Mouse (Mus musculus) kidney, postnatal 0 days (tissue): ENCODE measurements around the gene Arpc5l. TPM values are rescaled to one million over a fixed set of nuclear protein-coding genes. Genes with fewer than 3 reads are reported as not detected.

Experiments used
- ATAC-seq: fragments of 200-750 bp; cut with Nextera tagmentation; replicated peaks from 2 replicates; pipeline ENCODE4 v1.8.0; 2017; ENCODE audit warnings: low read depth, moderate number of reproducible peaks, moderate TSS enrichment, moderate library complexity; ENCODE audit not compliant: low FRiP score
- DNase-seq: peaks from one replicate; pipeline ENCODE4 v3.0.0-alpha.2; 2016; ENCODE audit warnings: low spot score
- H3K27ac ChIP-seq: fragments of 300-500 bp; sonication (generic); 2 replicates; pipeline ENCODE4 v1.5.1; 2014; ENCODE audit warnings: mild to moderate bottlenecking
- H3K27me3 ChIP-seq: fragments of 300-500 bp; sonication (generic); 2 replicates; pipeline ENCODE4 v1.6.1; 2014; ENCODE audit warnings: low read length, mixed read lengths; ENCODE audit not compliant: insufficient read depth
- H3K36me3 ChIP-seq: fragments of 300-500 bp; sonication (generic); 2 replicates; pipeline ENCODE4 v1.6.1; 2014; ENCODE audit warnings: low read length, mixed read lengths; ENCODE audit not compliant: insufficient read depth
- H3K4me1 ChIP-seq: fragments of 300-500 bp; sonication (generic); replicated peaks from 2 replicates; pipeline ENCODE4 v1.6.1; 2014; ENCODE audit warnings: antibody characterized with exemption, low read length, mixed read lengths; ENCODE audit not compliant: insufficient read depth
- H3K4me2 ChIP-seq: fragments of 300-500 bp; sonication (generic); 2 replicates; pipeline ENCODE4 v1.6.1; 2014; ENCODE audit warnings: mild to moderate bottlenecking, low read length, moderate library complexity, mixed read lengths
- H3K4me3 ChIP-seq: fragments of 300-500 bp; sonication (generic); replicated peaks from 2 replicates; pipeline ENCODE4 v1.5.1; 2014; ENCODE audit warnings: low read depth, low read length
- H3K9ac ChIP-seq: fragments of 300-500 bp; sonication (generic); 2 replicates; pipeline ENCODE4 v1.6.1; 2014; ENCODE audit warnings: low read depth, low read length
- H3K9me3 ChIP-seq: fragments of 300-500 bp; sonication (generic); replicated peaks from 2 replicates; pipeline ENCODE4 v1.6.1; 2016; ENCODE audit warnings: low read length, inconsistent platforms, mixed read lengths
- CTCF ChIP-seq: IDR thresholded peaks from 2 replicates; pipeline ENCODE4 v1.5.1; 2016; ENCODE audit warnings: antibody characterized with exemption, low read depth, mild to moderate bottlenecking, moderate library complexity
- WGBS: fragments of 180-500 bp; shearing (Covaris S2); extraction: QIAGEN DNeasy Blood & Tissue Kit; methylation state at CpG from one replicate; pipeline ENCODE4 v1.1.7; 2014; 5-methylcytosine and 5-hydroxymethylcytosine counted together
- polyA plus RNA-seq: library from polyadenylated mRNA; unstranded; fragments of >200 nt; fragmentation: Nextera tagmentation; extraction: Ambion mirVana; gene quantifications from 2 replicates; pipeline ENCODE4 v1.2.1, GENCODE M21; 2015

The Arpc5l gene
- polyA plus RNA-seq, 1 experiment from 2014 or later = 133 TPM

DNA sequence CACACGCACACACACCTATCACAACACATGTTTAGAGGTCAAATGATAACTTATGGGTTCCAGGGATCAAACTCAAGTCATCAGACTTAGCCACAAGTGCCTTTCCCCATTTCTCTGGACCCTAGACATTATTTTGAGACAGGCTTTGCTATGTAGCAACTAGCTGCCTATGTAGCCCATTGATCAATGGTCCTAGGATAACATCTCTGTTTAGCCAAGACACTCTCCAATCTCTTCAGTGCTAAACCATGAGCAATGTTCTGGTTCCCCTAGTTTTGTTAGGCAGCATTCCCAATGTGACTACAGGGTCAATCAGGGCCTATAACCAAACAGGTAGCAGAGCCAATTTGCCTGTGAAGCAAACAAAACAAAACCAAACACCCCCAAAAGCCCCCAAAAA lies 43.4 kb downstream of the Arpc5l start:
- TF ChIP-seq CTCF = no peak
- whole genome bisulfite sequencing = 100% methylated on average over 1 of the region's 1 CpGs
- Histone ChIP-seq H3K27me3 (no peaks in the 10 kb centered on the region), H3K27ac (no peak overlapping the region), H3K4me1 (no peaks in the 10 kb centered on the region), H3K36me3 (peaks cover 36% of the 10 kb centered on the region), H3K4me2 (no peak overlapping the region), H3K9ac (no peak overlapping the region), H3K9me3 (no peaks in the 10 kb centered on the region), H3K4me3 (no peak overlapping the region)
- DNase-seq (no peak), ATAC-seq (no peak)

DNA sequence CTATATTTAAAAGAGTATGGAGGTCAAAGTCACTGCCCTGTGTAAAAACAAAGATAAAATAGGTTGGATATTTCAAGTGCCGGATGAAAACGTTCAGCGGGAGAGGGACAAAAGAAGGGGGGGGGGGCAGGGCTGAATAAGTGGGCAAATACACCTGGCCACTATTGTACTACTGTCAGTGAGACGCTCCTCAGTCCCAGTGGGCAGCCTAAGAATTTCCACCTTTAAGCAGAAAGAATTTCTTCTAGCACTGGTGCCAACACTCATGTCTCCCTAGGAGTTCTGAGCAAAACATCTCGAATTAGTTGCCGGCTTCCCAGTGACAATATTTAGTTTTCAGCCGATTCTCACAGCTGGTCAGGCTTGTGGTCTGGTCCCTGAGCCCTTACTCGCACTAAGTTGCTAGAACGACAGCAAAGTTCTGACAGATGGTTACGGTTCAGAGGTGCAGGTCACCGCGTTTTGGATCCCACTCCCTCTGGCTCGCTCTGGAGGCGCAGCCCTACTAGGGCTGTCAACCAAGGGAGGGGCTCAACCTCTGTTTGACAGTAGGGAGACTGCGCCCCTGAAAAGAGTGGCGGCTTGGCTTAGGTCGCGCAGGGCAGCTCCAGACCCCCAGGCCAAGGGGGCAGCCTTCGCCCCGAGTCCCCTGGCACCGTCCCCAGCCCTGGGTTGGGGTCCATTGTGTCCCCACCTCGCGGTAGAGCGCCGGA lies 59.7 kb downstream of the Arpc5l start:
- no peaks in the 10 kb centered on the region for H3K27me3 ChIP-seq
- H3K4me3 ChIP-seq = peak overlapping the region; percentile 80
- peak overlapping the region; percentile 87 for H3K9ac ChIP-seq
- no peaks in the 10 kb centered on the region for H3K9me3 ChIP-seq
- H3K4me2 ChIP-seq = peak overlapping the region; percentile 88
- peak overlapping the region; percentile 95 for H3K27ac ChIP-seq
- 4% methylated on average over 21 of the region's 25 CpGs for WGBS
- no peak; the same call in 1 of the 2 replicates for ATAC-seq
- H3K36me3 ChIP-seq = 0 out of 2 replicates have a peak, but pooled peaks cover 7% of the 10 kb centered on the region
- no peak for TF ChIP-seq CTCF
- no peaks in the 10 kb centered on the region for H3K4me1 ChIP-seq
- DNase-seq = peak; percentile 34

Other genes with a start within 250 kb of the Arpc5l start
- 0.51 TPM in 2 replicates for gene Nr6a1, start 77.7 kb upstream of the Arpc5l start, polyA plus RNA-seq
- 2.4 and 2.7 TPM in 2 replicates for gene Olfml2a, start 73.4 kb upstream of the Arpc5l start, polyA plus RNA-seq
- gene Wdr38, start 7.9 kb upstream of the Arpc5l start, polyA plus RNA-seq = 1.5 and 1.6 TPM in 2 replicates
- gene Rpl35, start 276 bp downstream of the Arpc5l start, polyA plus RNA-seq = 1,056 and 1,199 TPM in 2 replicates
- 26.3 and 28.7 TPM in 2 replicates for gene Golga1, start 60.2 kb downstream of the Arpc5l start, polyA plus RNA-seq
- gene Scai, start 185.4 kb downstream of the Arpc5l start, polyA plus RNA-seq = 5.4 and 6.7 TPM in 2 replicates
- gene Ppp6c, start 221.1 kb downstream of the Arpc5l start, polyA plus RNA-seq = 76.8 and 81.1 TPM in 2 replicates